Mouse (Mus musculus) lung, postnatal 4 days (tissue): ENCODE data around the gene Mvb12a.
A peak's percentile ranks its signal among the peaks of the same experiment; 100 is the strongest.

Experiments
- DNase-seq, 2 experiments: peaks; one replicate each; pipeline ENCODE4 v3.0.0; 2021

Gene Mvb12a

GRCm38 (mm10) chr8:71542632-71543343 is at the start of gene Mvb12a:
Gene Mvb12a, plus strand, starts transcription at chr8:71542922.
- DNase-seq = peak; percentile 97 to 98

GRCm38 (mm10) chr8:71495039-71495438 is 47.7 kb upstream of the Mvb12a start:
- DNase-seq = peak; percentile 89 to 92

DNA sequence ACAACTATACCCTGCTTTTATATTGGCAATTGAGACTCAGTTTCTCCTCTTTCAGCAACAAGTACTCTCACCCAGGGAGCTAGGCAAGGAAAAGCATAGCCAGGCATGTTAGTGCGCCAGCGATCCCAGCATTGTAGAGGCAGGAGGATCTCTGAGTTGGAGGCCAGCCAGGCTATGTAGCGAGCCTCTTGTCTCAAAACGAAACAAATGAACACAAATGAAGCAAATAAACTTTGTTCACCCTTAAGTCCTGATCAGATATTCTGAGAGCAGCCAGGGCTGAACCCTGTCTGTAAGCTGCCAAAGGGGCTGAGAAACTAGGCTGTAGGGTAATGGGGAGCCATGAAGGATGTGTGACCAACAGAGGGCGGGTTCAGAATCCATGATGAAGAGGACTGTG is 46.9 kb upstream of the Mvb12a start:
- peak in 1 of 2 experiments; percentile 31 for DNase-seq

DNA sequence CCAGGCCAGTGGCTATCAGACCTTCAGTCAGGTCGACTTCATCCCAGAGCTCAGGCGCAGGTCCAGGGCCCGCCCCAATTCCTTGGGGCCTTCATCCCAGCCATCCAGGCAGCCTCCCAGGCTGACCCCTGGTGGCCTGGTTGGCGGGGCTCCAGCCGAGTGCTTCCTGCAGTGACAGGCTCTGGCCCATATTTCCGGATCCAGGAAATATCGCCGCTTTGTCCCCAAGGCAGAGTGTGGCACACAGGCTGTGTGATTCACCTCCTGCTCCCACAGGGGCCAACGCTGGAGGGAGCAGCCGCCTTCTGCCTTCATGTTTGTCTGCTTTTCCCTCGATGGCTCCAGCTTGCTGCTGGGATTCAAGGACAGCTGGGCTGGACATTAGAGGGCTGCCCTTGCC is 46.2 kb upstream of the Mvb12a start:
- peak; percentile 92 to 96 for DNase-seq

DNA sequence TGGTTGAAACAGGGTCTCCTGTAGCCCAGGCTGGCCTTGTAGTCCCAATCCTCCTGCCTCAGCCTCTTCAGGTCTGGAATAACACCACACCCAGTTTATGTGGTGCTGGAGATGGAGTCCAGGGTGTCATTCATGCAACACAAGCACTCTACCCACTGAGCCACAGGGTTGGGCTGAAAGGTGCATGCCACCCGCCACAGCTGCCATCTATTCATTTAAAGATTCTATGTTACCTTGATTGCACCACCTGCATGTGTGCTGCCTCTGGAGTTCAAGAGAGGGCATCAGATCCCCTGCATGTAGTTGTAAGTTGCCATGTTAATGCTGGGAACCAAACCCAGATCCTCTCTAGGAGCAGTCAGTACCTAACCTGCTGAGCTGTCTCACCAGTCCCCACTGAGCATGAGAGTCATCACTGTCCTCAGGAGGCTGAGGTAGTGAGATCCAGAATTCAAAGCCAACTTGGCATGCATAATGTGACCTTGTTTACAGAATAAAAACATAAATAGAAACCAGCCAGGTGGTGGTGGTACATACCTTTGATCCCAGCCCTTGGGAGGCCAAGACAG is 45.6 kb upstream of the Mvb12a start:
- no peak for DNase-seq

- DNase-seq = peak; percentile 51 to 76
Observed at GRCm38 (mm10) chr8:71497881-71498501, 44.7 kb upstream of the Mvb12a start.

DNA sequence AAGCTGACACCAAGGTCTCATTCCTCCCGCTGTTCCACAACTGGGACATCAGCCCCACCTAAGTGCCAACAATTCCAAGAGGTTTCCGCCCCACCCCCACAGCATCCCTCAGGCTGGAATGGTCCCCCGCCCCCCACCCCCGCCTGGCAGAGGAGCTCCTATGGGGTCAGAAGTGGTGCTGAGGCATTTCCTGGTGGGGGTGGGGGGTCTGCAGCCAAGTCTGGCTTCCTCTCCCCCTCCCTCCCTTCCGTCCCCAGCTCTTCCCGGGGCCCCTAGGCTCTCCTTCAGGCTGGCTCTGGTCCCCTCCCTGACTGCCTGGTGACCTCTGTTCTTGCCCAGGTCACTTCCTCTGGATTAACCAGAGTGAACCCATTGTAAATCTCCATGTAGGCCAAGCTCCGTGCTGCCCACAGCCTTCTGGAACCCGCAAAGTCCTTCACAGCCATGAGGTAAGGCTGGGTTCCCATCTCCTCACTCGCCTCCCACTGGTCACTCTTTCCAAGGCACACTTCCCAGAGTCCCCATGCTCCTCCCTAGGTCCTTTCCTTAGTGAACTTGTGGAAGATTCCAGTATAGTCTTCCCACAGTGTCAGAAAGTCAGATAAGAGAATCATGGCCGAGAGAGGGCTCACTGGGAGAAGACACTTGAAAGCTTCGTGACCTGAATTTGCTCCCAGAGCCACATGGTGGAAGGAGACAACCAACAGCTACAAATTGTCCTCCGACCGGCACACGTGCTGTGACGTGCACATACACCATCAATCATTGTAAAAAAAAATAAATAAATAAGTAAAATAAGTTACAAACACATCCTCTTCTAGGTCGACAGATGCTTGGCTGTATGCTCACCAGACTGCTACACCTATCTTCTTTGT is 43.7 kb upstream of the Mvb12a start:
- DNase-seq = peak; percentile 54 to 81

DNA sequence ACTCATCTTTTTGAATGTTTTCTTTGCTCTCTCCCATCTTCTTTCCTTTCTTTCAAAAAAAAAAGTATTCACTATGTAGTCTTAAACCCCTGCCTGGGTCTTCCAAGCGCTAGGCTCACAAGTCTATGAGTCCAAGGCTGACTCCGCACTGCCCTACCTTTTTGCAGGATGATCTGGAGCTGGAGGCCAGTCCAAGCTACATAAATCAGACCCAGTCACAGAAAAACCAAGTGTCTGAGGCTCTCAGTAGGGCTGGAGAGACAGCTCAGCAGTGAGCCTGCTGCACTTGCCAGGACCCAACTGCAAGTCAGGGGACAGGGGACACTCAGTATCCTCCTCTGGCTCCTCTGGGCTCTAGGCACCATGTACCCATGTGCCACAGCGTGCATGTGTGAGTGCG is 38.4 kb upstream of the Mvb12a start:
- DNase-seq = no peak

GRCm38 (mm10) chr8:71505326-71505725 is 37.4 kb upstream of the Mvb12a start:
- peak in 1 of 2 experiments; percentile 22 for DNase-seq

DNA sequence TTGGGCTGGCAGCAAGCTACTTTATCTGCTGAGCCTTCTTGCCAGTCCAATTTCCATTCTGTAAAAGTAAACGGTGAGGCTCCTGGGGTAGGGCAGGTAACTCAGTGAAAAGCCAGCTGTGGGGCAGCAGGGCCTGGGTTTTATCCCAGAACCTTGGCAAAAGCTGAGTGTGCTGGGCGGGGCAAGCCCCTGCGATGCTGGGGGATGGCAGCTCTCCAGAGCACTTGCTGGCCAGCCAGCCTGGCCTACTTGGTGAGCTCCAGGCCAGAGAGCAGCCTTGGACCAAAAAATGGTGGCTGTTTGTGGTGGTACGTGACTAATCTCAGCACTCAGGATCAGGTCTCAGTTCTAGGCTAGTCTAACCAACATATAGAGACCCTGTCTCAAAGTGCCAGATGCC is 36.7 kb upstream of the Mvb12a start:
- DNase-seq = peak in 1 of 2 experiments; percentile 18

- DNase-seq = peak; percentile 73 to 90
Observed at GRCm38 (mm10) chr8:71507589-71508104, 35.1 kb upstream of the Mvb12a start.

- no peak for DNase-seq
Observed at GRCm38 (mm10) chr8:71509316-71509715, 33.4 kb upstream of the Mvb12a start.

- DNase-seq = peak; percentile 62 to 82
Observed at GRCm38 (mm10) chr8:71511644-71512043, 31.1 kb upstream of the Mvb12a start, which contains the start of gene Plvap. Gene Plvap, minus strand, starts transcription at chr8:71511752.

DNA sequence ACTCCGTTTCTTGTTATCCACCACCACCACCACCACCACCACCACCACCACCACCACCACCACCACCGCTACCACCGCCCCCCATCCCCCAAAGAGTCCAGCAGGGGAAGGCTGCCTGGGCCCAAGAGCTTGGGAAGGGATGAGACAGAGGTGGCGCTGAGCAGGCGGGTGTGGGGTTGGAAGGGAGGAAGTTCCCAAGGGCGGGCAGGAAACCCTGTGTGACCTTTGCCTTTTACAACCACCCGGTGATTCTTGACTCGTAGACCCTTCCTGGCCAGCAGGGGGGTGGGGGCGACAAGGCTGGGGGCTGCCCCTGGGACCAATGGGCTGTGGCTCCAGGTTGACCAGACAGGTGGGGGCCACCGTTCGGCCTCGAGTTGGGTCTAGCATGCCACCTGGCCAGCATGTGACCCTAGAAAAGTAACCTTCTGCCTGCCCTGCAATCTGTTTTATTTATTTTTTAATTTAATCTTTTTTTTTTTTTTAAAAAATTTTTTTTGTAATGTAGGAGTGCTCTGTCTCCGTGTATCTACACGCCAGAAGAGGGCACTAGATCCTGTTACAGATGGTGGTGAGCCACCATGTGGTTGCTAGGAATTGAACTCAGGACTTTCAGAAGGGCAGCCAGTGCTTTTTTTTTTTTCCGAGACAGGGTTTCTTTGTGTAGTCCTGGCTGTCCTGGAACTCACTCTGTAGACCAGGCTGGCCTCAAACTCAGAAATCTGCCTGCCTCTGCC is 29.5 kb upstream of the Mvb12a start:
- peak; percentile 36 to 60 for DNase-seq

GRCm38 (mm10) chr8:71515043-71515442 is 27.7 kb upstream of the Mvb12a start:
- no peak for DNase-seq

- peak; percentile 41 to 58 for DNase-seq
Observed at GRCm38 (mm10) chr8:71516786-71517185, 25.9 kb upstream of the Mvb12a start.

GRCm38 (mm10) chr8:71519037-71519825 is 23.5 kb upstream of the Mvb12a start:
- DNase-seq = peak in 1 of 2 experiments; percentile 77

DNA sequence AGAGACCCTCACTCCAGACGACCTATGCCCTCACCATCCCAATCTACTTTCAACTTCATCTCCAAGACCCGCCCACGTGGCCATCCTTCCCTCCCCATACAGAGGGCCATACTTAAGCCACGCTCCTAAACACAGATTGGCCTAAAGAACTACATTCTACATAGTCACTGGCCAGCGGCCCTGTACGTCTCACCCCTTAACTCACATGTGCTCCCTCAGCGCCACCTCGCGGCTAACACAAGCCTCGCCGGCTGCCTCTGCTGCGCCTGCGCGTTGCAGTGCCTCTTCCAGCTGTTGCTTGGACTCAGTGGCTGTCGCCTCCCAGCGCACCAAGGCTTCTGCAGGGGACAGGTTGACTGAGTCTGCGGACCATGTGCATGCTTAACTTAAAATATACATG is 21.1 kb upstream of the Mvb12a start:
- DNase-seq = peak; percentile 96 to 98

- DNase-seq = no peak
Observed at GRCm38 (mm10) chr8:71525226-71526050, 17.3 kb upstream of the Mvb12a start, which contains the start of gene Ccdc194. Gene Ccdc194, minus strand, starts transcription at chr8:71525711.

- DNase-seq = no peak
Observed at GRCm38 (mm10) chr8:71526272-71526671, 16.4 kb upstream of the Mvb12a start.
